Mouse (Mus musculus) gastrocnemius, adult 2 months (tissue): ENCODE measurements around the gene Tgfbr3l. TPM values are rescaled to one million over a fixed set of nuclear protein-coding genes. Genes with fewer than 3 reads are reported as not detected.

Source experiments
- DNase-seq: peaks from one replicate; pipeline ENCODE4 v3.0.0; 2022
- H3K27ac ChIP-seq: fragments of 200-600 bp; 2 replicates; pipeline ENCODE4 v1.8.1; 2022; ENCODE audit warnings: mild to moderate bottlenecking
- H3K4me3 ChIP-seq: fragments of 200-600 bp; 2 replicates; pipeline ENCODE4 v1.8.1; 2022; ENCODE audit warnings: mild to moderate bottlenecking, moderate library complexity
- CTCF ChIP-seq: fragments of 200-600 bp; IDR thresholded peaks from 2 replicates; pipeline ENCODE4 v1.8.1; 2022; ENCODE audit warnings: antibody characterized with exemption, mild to moderate bottlenecking, moderate library complexity
- intact Hi-C: fragments of 180-260 bp; cut with DNase I; formaldehyde crosslinking; loops from one replicate; pipeline ENCODE4 v1.15.1; 2025
- long read RNA-seq, 2 experiments: library from polyadenylated mRNA; stranded (forward); transcript quantifications; one replicate each; pipeline ENCODE4 v2.0.0; 2021
- total RNA-seq, 2 experiments: library from RNA; stranded (reverse); gene quantifications; 2 replicates each; pipeline ENCODE4 v1.2.3; 2021

Gene Tgfbr3l
- 1 to 10 TPM; 1.9 to 3.3 TPM for total RNA-seq
- long read RNA-seq, experiment 1, result 0 reads
- long read RNA-seq, experiment 2, result 0 reads

DNA sequence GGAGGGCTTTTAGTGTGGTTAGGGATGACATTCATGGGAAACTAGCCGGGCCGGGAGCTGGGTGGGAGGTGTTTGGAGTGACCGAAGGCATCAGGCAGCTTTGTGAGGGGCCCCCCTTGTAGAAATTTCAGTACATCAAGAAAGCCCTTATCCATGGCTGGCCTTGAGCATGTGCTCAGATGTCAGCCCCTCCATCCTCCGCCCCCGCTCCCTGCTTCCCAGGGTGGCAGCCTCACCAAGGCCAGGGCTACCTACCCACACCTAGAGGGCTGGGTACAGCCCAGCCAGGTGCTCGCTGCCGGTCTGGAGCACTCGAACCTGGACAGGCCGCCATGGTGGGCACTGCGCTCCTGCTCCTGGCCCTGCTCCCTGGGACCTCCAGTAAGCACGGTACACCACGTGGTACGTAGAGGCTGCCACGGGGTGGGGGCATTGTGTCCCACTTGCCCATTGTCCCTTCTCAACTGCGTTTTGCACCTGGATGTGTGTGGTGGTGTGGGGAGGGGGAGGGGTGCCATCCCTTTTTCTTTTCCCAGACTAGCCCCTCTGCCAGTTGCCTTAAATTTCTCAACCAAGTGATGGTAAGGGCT is at the start of gene Tgfbr3l:
Gene Tgfbr3l (plus strand): TSS at position 264 of the 590 bp plus-strand sequence.
- intact Hi-C loops, result no loop called here
- H3K4me3 ChIP-seq, result no peak within 1 kb of the TSS
- no peak for DNase-seq
- TF ChIP-seq CTCF, result no peak
- no peak within 1 kb of the TSS for H3K27ac ChIP-seq

DNA sequence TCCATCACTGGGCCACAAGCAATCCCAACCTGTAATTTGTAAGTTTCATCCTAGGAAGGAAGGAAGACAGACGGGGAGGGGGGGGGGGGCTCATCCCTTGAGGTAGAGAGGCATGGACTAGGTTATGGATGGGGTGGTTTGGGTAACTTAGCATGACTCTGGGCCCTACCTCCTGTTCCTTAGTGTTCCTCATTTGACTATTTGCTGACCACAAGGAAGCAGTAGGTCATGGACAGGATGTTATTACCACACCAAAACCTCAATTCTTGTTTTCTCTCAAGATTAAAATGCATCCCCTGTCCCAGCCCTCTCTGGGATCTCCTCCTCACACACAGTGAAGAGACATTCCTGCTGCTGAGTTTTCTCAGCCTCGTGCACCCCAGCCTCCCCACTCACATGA is 46.7 kb upstream of the Tgfbr3l start:
- no peak for TF ChIP-seq CTCF
- H3K4me3 ChIP-seq, result no peak overlapping the region
- intact Hi-C loops, result no loop called here
- no peak overlapping the region for H3K27ac ChIP-seq
- DNase-seq, result no peak

GRCm38 (mm10) chr8:4205246-4206123 is 42.5 kb upstream of the Tgfbr3l start:
- intact Hi-C loops, result no loop called here
- no peak for DNase-seq
- TF ChIP-seq CTCF, result no peak
- Histone ChIP-seq H3K27ac (no peak overlapping the region), H3K4me3 (no peak overlapping the region)

DNA sequence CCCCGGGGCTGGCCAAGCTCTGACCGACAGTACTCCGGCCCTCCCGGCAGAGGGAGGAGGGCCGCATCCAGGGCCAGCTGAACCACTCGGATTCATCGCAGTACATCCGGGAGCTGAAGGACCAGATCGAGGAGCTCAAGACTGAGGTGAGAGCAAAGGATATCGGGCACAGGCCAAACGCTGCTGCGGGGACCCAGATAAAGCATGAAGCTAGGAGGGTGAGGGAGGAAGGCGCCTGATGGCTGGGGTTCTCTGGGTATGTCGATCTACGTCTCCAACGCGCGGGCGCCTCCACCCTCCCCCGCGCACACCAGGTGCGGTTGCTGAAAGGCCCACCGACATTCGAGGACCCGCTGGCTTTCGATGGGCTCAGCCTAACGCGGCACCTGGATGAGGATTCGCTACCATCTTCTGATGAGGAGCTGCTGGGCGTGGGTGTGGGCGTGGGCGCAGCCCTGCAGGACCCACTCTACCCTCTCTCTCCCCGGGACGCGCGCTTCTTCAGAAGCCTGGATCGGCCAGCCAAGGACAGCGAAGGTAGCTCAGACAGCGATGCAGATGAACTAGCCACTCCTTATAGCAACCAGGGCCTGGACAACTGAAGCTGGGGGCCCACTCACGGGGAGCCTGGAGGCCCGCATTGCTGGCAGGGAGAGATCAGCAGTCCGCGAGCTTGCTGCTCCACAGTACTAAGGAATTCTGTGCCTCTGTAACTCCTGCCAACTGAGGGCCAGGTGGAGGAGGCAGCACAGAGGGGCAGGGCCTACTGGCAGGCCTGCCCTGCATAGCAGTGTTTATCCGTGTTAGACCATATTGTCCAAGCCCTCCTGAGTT is 41.6 kb upstream of the Tgfbr3l start:
- intact Hi-C loops, result no loop called here
- no peak for DNase-seq
- Histone ChIP-seq H3K4me3 (no peak overlapping the region), H3K27ac (no peak overlapping the region)
- no peak for TF ChIP-seq CTCF

- no peak for DNase-seq
- TF ChIP-seq CTCF, result no peak
- Histone ChIP-seq H3K27ac (no peak overlapping the region), H3K4me3 (no peak overlapping the region)
- intact Hi-C loops, result no loop called here
Measured at GRCm38 (mm10) chr8:4207016-4207350, 41.0 kb upstream of the Tgfbr3l start.

- Histone ChIP-seq H3K27ac (no peak overlapping the region), H3K4me3 (no peak overlapping the region)
- intact Hi-C loops, result no loop called here
- TF ChIP-seq CTCF, result no peak
- no peak for DNase-seq
Measured at GRCm38 (mm10) chr8:4211097-4211496, 36.9 kb upstream of the Tgfbr3l start.

DNA sequence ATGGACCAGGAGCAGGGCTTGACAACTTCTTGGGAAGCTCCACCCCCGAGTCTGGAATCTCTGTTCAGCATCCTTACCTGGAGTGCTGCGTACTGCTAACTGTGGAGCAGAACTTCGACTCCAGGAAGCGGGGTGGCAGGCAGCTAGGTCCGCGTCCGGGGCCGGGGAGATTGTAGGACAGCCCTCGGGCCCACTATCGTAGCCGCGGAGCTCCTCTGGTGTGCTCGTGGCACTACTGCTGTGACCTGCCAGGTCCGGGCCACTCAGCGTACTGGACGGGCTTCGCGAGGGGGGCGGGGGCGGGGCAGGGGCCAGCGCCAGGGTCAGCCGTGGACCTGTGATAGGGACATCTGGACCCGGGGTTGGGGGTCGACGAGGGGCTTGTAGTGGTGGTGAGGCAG is 35.2 kb upstream of the Tgfbr3l start:
- no peak for DNase-seq
- peak overlapping the region; percentile 72 for H3K4me3 ChIP-seq
- H3K27ac ChIP-seq, result no peak overlapping the region
- no peak for TF ChIP-seq CTCF
- intact Hi-C loops, result no loop called here

- DNase-seq, result peak; percentile 56
- Histone ChIP-seq H3K4me3 (peak overlapping the region; percentile 72), H3K27ac (no peak overlapping the region)
- intact Hi-C loops, result no loop called here
- TF ChIP-seq CTCF, result no peak
Measured at GRCm38 (mm10) chr8:4213210-4214005, 34.6 kb upstream of the Tgfbr3l start.

GRCm38 (mm10) chr8:4214006-4214980 is 33.7 kb upstream of the Tgfbr3l start:
- DNase-seq, result peak; percentile 57
- intact Hi-C loops, result no loop called here
- H3K4me3 ChIP-seq, result peak overlapping the region; percentile 72
- no peak overlapping the region for H3K27ac ChIP-seq
- no peak for TF ChIP-seq CTCF

GRCm38 (mm10) chr8:4216296-4216695 is 31.7 kb upstream of the Tgfbr3l start:
- Histone ChIP-seq H3K27ac (no peak overlapping the region), H3K4me3 (no peak overlapping the region)
- DNase-seq, result no peak
- no peak for TF ChIP-seq CTCF
- intact Hi-C loops, result no loop called here
